Mouse (Mus musculus): Measurements from ENCODE around the gene Etfb. TPM values are rescaled to one million over a fixed set of nuclear protein-coding genes. Genes with fewer than 3 reads are reported as not detected.

Gene Etfb
- polyA plus RNA-seq, 1 experiment from 2014 or later, result 265 TPM

Small RNA genes lying within 50 kb of the gene (microRNA-seq; reads per million reads assigned to microRNA genes)
- gene Mir7051, result not detected

Other genes starting within 250 kb of the Etfb start
- gene Zfp715, start 130.8 kb upstream of the Etfb start, polyA plus RNA-seq (2015; fragmentation: Nextera tagmentation; extraction: Ambion mirVana), result 12.8 and 14.1 TPM in 2 replicates
- 0.14 and 0.28 TPM in 2 replicates for gene Siglecf, start 92.7 kb upstream of the Etfb start, polyA plus RNA-seq (2015; fragmentation: Nextera tagmentation; extraction: Ambion mirVana)
- 0.12 TPM in 1 of 2 replicates, not detected in the other for gene Siglecg, start 35.9 kb upstream of the Etfb start, polyA plus RNA-seq (2015; fragmentation: Nextera tagmentation; extraction: Ambion mirVana)
- not detected in 2 replicates for gene Lim2, start 16.4 kb upstream of the Etfb start, polyA plus RNA-seq (2015; fragmentation: Nextera tagmentation; extraction: Ambion mirVana)
- 1.1 TPM in 2 replicates for gene Nkg7, start 7.0 kb upstream of the Etfb start, polyA plus RNA-seq (2015; fragmentation: Nextera tagmentation; extraction: Ambion mirVana)
- gene Cldnd2, start 3.3 kb upstream of the Etfb start, polyA plus RNA-seq (2015; fragmentation: Nextera tagmentation; extraction: Ambion mirVana), result not detected in 2 replicates
- gene Gm45233, start within 50 bp of the Etfb start, polyA plus RNA-seq (2015; fragmentation: Nextera tagmentation; extraction: Ambion mirVana), result 0.86 and 1.1 TPM in 2 replicates
- 4.4 and 5.8 TPM in 2 replicates for gene Vsig10l, start 19.1 kb downstream of the Etfb start, polyA plus RNA-seq (2015; fragmentation: Nextera tagmentation; extraction: Ambion mirVana)
- 1.6 and 1.8 TPM in 2 replicates for gene Iglon5, start 46.0 kb downstream of the Etfb start, polyA plus RNA-seq (2015; fragmentation: Nextera tagmentation; extraction: Ambion mirVana)
- gene 4931406B18Rik, start 61.9 kb downstream of the Etfb start, polyA plus RNA-seq (2015; fragmentation: Nextera tagmentation; extraction: Ambion mirVana), result not detected in 2 replicates
- gene Cd33, start 100.3 kb downstream of the Etfb start, polyA plus RNA-seq (2015; fragmentation: Nextera tagmentation; extraction: Ambion mirVana), result 1.8 and 2.0 TPM in 2 replicates
- 5.1 and 6.6 TPM in 2 replicates for gene Zfp658, start 118.2 kb downstream of the Etfb start, polyA plus RNA-seq (2015; fragmentation: Nextera tagmentation; extraction: Ambion mirVana)
- 13.8 and 14.3 TPM in 2 replicates for gene Zfp719, start 135.5 kb downstream of the Etfb start, polyA plus RNA-seq (2015; fragmentation: Nextera tagmentation; extraction: Ambion mirVana)
- not detected in 2 replicates for gene Zfp819, start 163.1 kb downstream of the Etfb start, polyA plus RNA-seq (2015; fragmentation: Nextera tagmentation; extraction: Ambion mirVana)
- 0.12 TPM in 1 of 2 replicates, not detected in the other for gene Ceacam18, start 190.6 kb downstream of the Etfb start, polyA plus RNA-seq (2015; fragmentation: Nextera tagmentation; extraction: Ambion mirVana)
- gene Siglece, start 216.1 kb downstream of the Etfb start, polyA plus RNA-seq (2015; fragmentation: Nextera tagmentation; extraction: Ambion mirVana), result 0.69 and 1.3 TPM in 2 replicates
- 14.3 and 14.5 TPM in 2 replicates for gene Ctu1, start 227.9 kb downstream of the Etfb start, polyA plus RNA-seq (2015; fragmentation: Nextera tagmentation; extraction: Ambion mirVana)
- gene Klk14, start 246.3 kb downstream of the Etfb start, polyA plus RNA-seq (2015; fragmentation: Nextera tagmentation; extraction: Ambion mirVana), result not detected in 2 replicates

Measured in embryonic facial prominence, embryonic 13.5 days (tissue).